Mouse (Mus musculus): ENCODE results near the gene Faf2.
A peak's percentile ranks its signal among the peaks of the same experiment; 100 is the strongest.

The Faf2 gene

GRCm38 (mm10) chr13:54681291-54681690, 59.7 kb downstream of the Faf2 start:
- no peak for DNase-seq

GRCm38 (mm10) chr13:54683301-54683700, 61.7 kb downstream of the Faf2 start:
- DNase-seq: peak in 1 of 2 experiments; percentile 37

GRCm38 (mm10) chr13:54684140-54684896, 62.7 kb downstream of the Faf2 start:
- peak in 1 of 2 experiments; percentile 42 for DNase-seq

GRCm38 (mm10) chr13:54685174-54685573, 63.6 kb downstream of the Faf2 start:
- DNase-seq: peak; percentile 60 to 73

GRCm38 (mm10) chr13:54686139-54687053, 64.8 kb downstream of the Faf2 start:
- peak in 1 of 2 experiments; percentile 29 for DNase-seq

- peak; percentile 75 for DNase-seq
Measured at GRCm38 (mm10) chr13:54687096-54687495, 65.5 kb downstream of the Faf2 start.

GRCm38 (mm10) chr13:54687575-54688424, 66.2 kb downstream of the Faf2 start:
- DNase-seq: peak; percentile 98 to 99

- DNase-seq: no peak
Measured at GRCm38 (mm10) chr13:54690151-54690740, 68.7 kb downstream of the Faf2 start.

GRCm38 (mm10) chr13:54691737-54692136, 70.2 kb downstream of the Faf2 start:
- no peak for DNase-seq

GRCm38 (mm10) chr13:54692711-54693557, 71.3 kb downstream of the Faf2 start:
- DNase-seq: no peak

GRCm38 (mm10) chr13:54693558-54694347, 72.2 kb downstream of the Faf2 start, which contains the start of gene Rnf44:
Rnf44 (minus strand) TSS chr13:54693907.
- DNase-seq: peak; percentile 99

GRCm38 (mm10) chr13:54694348-54695060, 72.9 kb downstream of the Faf2 start:
- DNase-seq: no peak

- DNase-seq: no peak
Measured at GRCm38 (mm10) chr13:54695479-54696230, 74.1 kb downstream of the Faf2 start.

GRCm38 (mm10) chr13:54701243-54701642, 79.7 kb downstream of the Faf2 start, which contains the start of gene Cdhr2:
Cdhr2 (plus strand) TSS chr13:54701461.
- no peak for DNase-seq

- DNase-seq: no peak
Measured at GRCm38 (mm10) chr13:54702507-54702906, 80.9 kb downstream of the Faf2 start.

GRCm38 (mm10) chr13:54704890-54705289, 83.3 kb downstream of the Faf2 start:
- DNase-seq: no peak

- no peak for DNase-seq
Measured at GRCm38 (mm10) chr13:54710866-54711265, 89.3 kb downstream of the Faf2 start.
